Mouse (Mus musculus) MEL (cell line): ENCODE results near the gene Gcm2.
A peak's percentile ranks its signal among the peaks of the same experiment; 100 is the strongest.

Source experiments
- CHD1 ChIP-seq: IDR thresholded peaks from 2 replicates; pipeline ENCODE4 v1.6.1; 2012; ENCODE audit warnings: low read depth, mild to moderate bottlenecking, inconsistent platforms, low read length, improper control_type of control experiment
- CTCF ChIP-seq, 3 experiments: IDR thresholded peaks in 2 of 3; conservative IDR thresholded peaks in 1 of 3; 2 replicates each; pipeline ENCODE4 v1.5.1; 2011 to 2012; ENCODE audit warnings: low read length in 3 of 3, low read depth in 2 of 3, mild to moderate bottlenecking in 2 of 3, improper control_type of control experiment in 1 of 3, inconsistent platforms in 1 of 3, mixed read lengths in 1 of 3, moderate library complexity in 1 of 3; ENCODE audit not compliant: control insufficient read depth in 1 of 3, insufficient read depth in 1 of 3, poor library complexity in 1 of 3, severe bottlenecking in 1 of 3
- EP300 ChIP-seq, 2 experiments: IDR thresholded peaks; 2 replicates each; pipeline ENCODE4 v1.6.1; 2011; ENCODE audit warnings: improper control_type of control experiment in 2 of 2, low read length in 2 of 2, low read depth in 1 of 2, mild to moderate bottlenecking in 1 of 2
- ETS1 ChIP-seq: IDR thresholded peaks from 2 replicates; pipeline ENCODE4 v1.6.1; 2012; ENCODE audit warnings: low read depth, mild to moderate bottlenecking, inconsistent platforms, low read length, improper control_type of control experiment, moderate library complexity
- HCFC1 ChIP-seq: IDR thresholded peaks from 2 replicates; pipeline ENCODE4 v1.6.1; 2012; ENCODE audit warnings: low read depth, mild to moderate bottlenecking, inconsistent platforms, low read length, improper control_type of control experiment, moderate library complexity
- KAT2A ChIP-seq: conservative IDR thresholded peaks from 2 replicates; pipeline ENCODE4 v1.6.1; 2012; ENCODE audit warnings: low read depth, low read length, improper control_type of control experiment, inconsistent platforms
- POLR2A ChIP-seq, 2 experiments: IDR thresholded peaks; 2 replicates each; pipeline ENCODE4 v1.6.1; 2011 to 2012; ENCODE audit warnings: low read length in 2 of 2, mild to moderate bottlenecking in 2 of 2, control low read depth in 1 of 2, improper control_type of control experiment in 1 of 2, low read depth in 1 of 2, moderate library complexity in 1 of 2; ENCODE audit not compliant: control insufficient read depth in 1 of 2, insufficient read depth in 1 of 2, poor library complexity in 1 of 2
- USF1 ChIP-seq: IDR thresholded peaks from 2 replicates; pipeline ENCODE4 v1.6.1; 2014; ENCODE audit warnings: low read depth, mild to moderate bottlenecking, inconsistent platforms, low read length, improper control_type of control experiment, moderate library complexity
- ZC3H11A ChIP-seq: IDR thresholded peaks from 2 replicates; pipeline ENCODE4 v1.6.1; 2012; ENCODE audit warnings: low read depth, mild to moderate bottlenecking, inconsistent platforms, low read length, improper control_type of control experiment
- ZMIZ1 ChIP-seq: IDR thresholded peaks from 2 replicates; pipeline ENCODE4 v1.6.1; 2012; ENCODE audit warnings: low read depth, mild to moderate bottlenecking, inconsistent platforms, low read length, improper control_type of control experiment, moderate library complexity

DNA sequence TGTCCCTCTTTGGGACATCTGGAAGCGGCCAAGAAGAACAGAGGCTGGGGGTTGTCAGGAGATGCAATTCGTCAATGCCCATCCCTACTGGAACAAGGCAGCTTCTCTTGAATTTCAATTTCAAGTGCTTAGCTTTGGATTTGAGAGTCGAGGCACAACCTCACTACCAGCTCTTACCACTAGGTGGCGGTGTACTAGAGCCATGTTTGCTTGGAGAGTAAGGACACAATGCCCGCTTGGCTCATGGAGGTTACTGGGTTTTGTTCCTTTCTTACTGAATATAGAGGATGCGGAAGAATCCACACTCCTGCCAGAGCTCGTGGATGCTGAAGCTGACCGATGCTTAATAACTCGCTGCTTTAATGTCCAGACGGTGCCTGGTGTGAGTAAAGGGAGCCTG lies 35.4 kb upstream of the Gcm2 start:
- TF ChIP-seq CTCF (IDR thresholded peaks at IDR 0.05 in 2 of 3, conservative IDR thresholded peaks at IDR 0.05 in 1 of 3; ENCODE audit: control insufficient read depth in 1 of 3, insufficient read depth in 1 of 3, low read depth in 2 of 3, low read length in 3 of 3, poor library complexity in 1 of 3, severe bottlenecking in 1 of 3) (peak; percentile 77 to 96 (median 86)), CHD1 (no peak), KAT2A (no peak), HCFC1 (no peak), POLR2A (IDR thresholded peaks at IDR 0.05; ENCODE audit: control insufficient read depth in 1 of 2, insufficient read depth in 1 of 2, low read depth in 1 of 2, low read length in 2 of 2, poor library complexity in 1 of 2) (no peak), ZC3H11A (peak; percentile 44), EP300 (IDR thresholded peaks at IDR 0.05; ENCODE audit: low read depth in 1 of 2, low read length in 2 of 2) (no peak), ETS1 (no peak), ZMIZ1 (no peak), USF1 (no peak)
